8 mouse cellular contexts compared by ENCODE assay signal in genomic region chr5:118464931-118465801, GRCm38 (mm10).
DNase-seq lines count a peak whose midpoint lies in the region; ATAC-seq and TF ChIP-seq lines count a peak whose summit lies in the region.

No protein-coding gene starts in this region.

- H3K27me3 ChIP-seq in hindbrain, embryonic 16.5 days (replicated peaks; ENCODE audit: control insufficient read depth, insufficient read depth, low read length): no peaks in the 10 kb centered on the region
- H3K27me3 ChIP-seq in liver, embryonic 14.5 days (ENCODE audit: control insufficient read depth, insufficient read depth, low read length): peaks cover 19% of the 10 kb centered on the region
- H3K27me3 ChIP-seq in myocyte (ENCODE audit: control insufficient read depth, insufficient read depth, insufficient read length): no peaks in the 10 kb centered on the region

- no peak overlapping the region for H3ac ChIP-seq in myocyte (ENCODE audit: control insufficient read depth, insufficient read length)

- no peak for TF ChIP-seq EP300 in liver, embryonic 14.5 days (IDR thresholded peaks at IDR 0.05; ENCODE audit: low read depth)

- H3K4me2 ChIP-seq in hindbrain, embryonic 16.5 days (ENCODE audit: low read length): peak overlapping the region; percentile 48
- H3K4me2 ChIP-seq in liver, embryonic 14.5 days (ENCODE audit: low read depth): peak overlapping the region; percentile 96
- peak overlapping the region; percentile 72 for H3K4me2 ChIP-seq in myocyte (ENCODE audit: low read depth)

- no peak for TF ChIP-seq CTCF in bone marrow, adult 2 months (IDR thresholded peaks at IDR 0.05; ENCODE audit: control insufficient read depth, insufficient read depth, low read length)
- no peak for TF ChIP-seq CTCF in gastrocnemius, adult 2 months (IDR thresholded peaks at IDR 0.05)
- no peak for TF ChIP-seq CTCF in liver, embryonic 14.5 days (IDR thresholded peaks at IDR 0.05; ENCODE audit: low read depth)

- peak overlapping the region; percentile 53 for H3K4me3 ChIP-seq in bone marrow, adult 2 months (replicated peaks; ENCODE audit: control insufficient read depth, low read depth, low read length)
- peak overlapping the region; percentile 55 for H3K4me3 ChIP-seq in gastrocnemius, adult 2 months
- peak overlapping the region; percentile 14; the same call in 1 of the 2 replicates for H3K4me3 ChIP-seq in hindbrain, embryonic 16.5 days (ENCODE audit: low read length)
- H3K4me3 ChIP-seq in liver, embryonic 14.5 days (ENCODE audit: insufficient read depth in 1 of 2, low read depth in 2 of 2, low read length in 2 of 2): peak overlapping the region; percentile 51 to 53
- peak overlapping the region; percentile 15 for H3K4me3 ChIP-seq in myocyte

- H3K27ac ChIP-seq in bone marrow, adult 2 months (ENCODE audit: control insufficient read depth, insufficient read depth, low read depth, low read length, poor library complexity): peak overlapping the region; percentile 14; the same call in 1 of the 2 replicates
- H3K27ac ChIP-seq in gastrocnemius, adult 2 months: peak overlapping the region; percentile 48
- no peak overlapping the region for H3K27ac ChIP-seq in hindbrain, embryonic 16.5 days (ENCODE audit: low read depth, low read length)
- peak overlapping the region; percentile 63 for H3K27ac ChIP-seq in liver, embryonic 14.5 days

- no peaks in the 10 kb centered on the region for H3K9me3 ChIP-seq in hindbrain, embryonic 16.5 days (ENCODE audit: control insufficient read depth, low read length)
- H3K9me3 ChIP-seq in liver, embryonic 14.5 days (ENCODE audit: control insufficient read depth, low read length): no peaks in the 10 kb centered on the region

- ATAC-seq in hindbrain, embryonic 16.5 days: peak; percentile 27; the same call in 1 of the 2 replicates
- peak; percentile 84 for ATAC-seq in liver, embryonic 14.5 days (ENCODE audit: insufficient read depth)

- peak; percentile 74 to 81 for DNase-seq in B cell, adult 2 months
- peak; percentile 54 for DNase-seq in gastrocnemius, adult 2 months
- no peak for DNase-seq in liver, embryonic 14.5 days (ENCODE audit: low read depth in 3 of 3, low spot score in 3 of 3)
- peak; percentile 58 for DNase-seq in thymus, postnatal 4 days
- no peak for DNase-seq in frontal cortex, postnatal 10 days (ENCODE audit: low spot score in 2 of 2)

- H3K4me1 ChIP-seq in bone marrow, adult 2 months (ENCODE audit: control insufficient read depth, insufficient read depth, low read length): peaks cover 6% of the 10 kb centered on the region
- H3K4me1 ChIP-seq in hindbrain, embryonic 16.5 days (ENCODE audit: control insufficient read depth, insufficient read depth, low read depth, low read length): peaks cover 9% of the 10 kb centered on the region
- peaks cover 23 to 28% of the 10 kb centered on the region in 2 experiments for H3K4me1 ChIP-seq in liver, embryonic 14.5 days (replicated peaks; ENCODE audit: control insufficient read depth in 2 of 2, insufficient read depth in 2 of 2, low read length in 1 of 2)

- no peaks in the 10 kb centered on the region for H3K79me2 ChIP-seq in myocyte (ENCODE audit: control insufficient read depth, insufficient read depth)

- intact Hi-C loops in gastrocnemius, adult 2 months (cut with DNase I): loop anchor here (5.0 kb wide), 1 partner anchor 92 kb away; no protein-coding TSS in a partner anchor

- TF ChIP-seq POLR2A in bone marrow, adult 2 months (IDR thresholded peaks at IDR 0.05; ENCODE audit: borderline replicate concordance, control insufficient read depth, low read depth, low read length): 0 out of 2 replicates have a peak, but pooled peaks have one; percentile 13
- peak; percentile 38 for TF ChIP-seq POLR2A in myocyte (IDR thresholded peaks at IDR 0.05; ENCODE audit: insufficient read length, low read depth)

- peak overlapping the region; percentile 39; the same call in 1 of the 2 replicates for H3K9ac ChIP-seq in hindbrain, embryonic 16.5 days (ENCODE audit: low read depth, low read length)
- H3K9ac ChIP-seq in liver, embryonic 14.5 days (replicated peaks): peak overlapping the region; percentile 77

- H3K36me3 ChIP-seq in hindbrain, embryonic 16.5 days (ENCODE audit: control insufficient read depth, insufficient read depth, low read length): no peaks in the 10 kb centered on the region
- H3K36me3 ChIP-seq in liver, embryonic 14.5 days (replicated peaks; ENCODE audit: control insufficient read depth, insufficient read depth, low read depth): no peaks in the 10 kb centered on the region
- no peaks in the 10 kb centered on the region for H3K36me3 ChIP-seq in myocyte (ENCODE audit: control insufficient read depth, insufficient read depth)

- 2% methylated on average over 22 of the region's 22 CpGs for WGBS in bone marrow, adult 2 months
- WGBS in hindbrain, embryonic 16.5 days: 8% methylated on average over 22 of the region's 22 CpGs
- WGBS in liver, embryonic 14.5 days (ENCODE audit: insufficient replicate concordance): 3% methylated on average over 22 of the region's 22 CpGs

TF ChIP-seq in myocyte, 11 proteins besides CTCF, POLR2A, EP300 and RAD21:
- TF ChIP-seq TCF3 (IDR thresholded peaks at IDR 0.05; ENCODE audit: insufficient read length, low read depth): peak; percentile 1
- TF ChIP-seq MYOD1 (IDR thresholded peaks at IDR 0.05; ENCODE audit: control insufficient read depth in 1 of 3, insufficient read length in 2 of 3, low read depth in 2 of 3): peak in 1 of 3 experiments; percentile 4
- TF ChIP-seq USF1 (IDR thresholded peaks at IDR 0.05; ENCODE audit: low read depth): no peak
- peak in 1 of 3 experiments; percentile 30 for TF ChIP-seq MYOG (IDR thresholded peaks at IDR 0.05; ENCODE audit: control insufficient read depth in 1 of 3, insufficient read depth in 1 of 3, insufficient read length in 2 of 3, low read depth in 2 of 3)
- TF ChIP-seq POLR2AphosphoS2 (IDR thresholded peaks at IDR 0.05; ENCODE audit: insufficient read length, low read depth): peak; percentile 34
TF ChIP-seq in myocyte: peak in this region for 4.

Comparison
In these comparisons a context has a peak if more than half of its experiments do, and no peak if none do; other contexts are left out.
1. DNase-seq: peak in B cell, adult 2 months (2 of 2), gastrocnemius, adult 2 months (single experiment) and thymus, postnatal 4 days (single experiment); none in liver, embryonic 14.5 days (0 of 3) and frontal cortex, postnatal 10 days (0 of 2).
2. Peak in every context shown above with its lines, with median percentiles within 50 percentile points of each other: H3K4me3 ChIP-seq and H3K4me2 ChIP-seq.